Mouse (Mus musculus) CH12.LX (cell line): ENCODE data around the gene Wasf3. TPM values are rescaled to one million over a fixed set of nuclear protein-coding genes. Genes with fewer than 3 reads are reported as not detected.

Experiments
- DNase-seq: peaks from one replicate; pipeline ENCODE4 v3.0.0-alpha.2; 2013; ENCODE audit errors: extremely low read depth
- H3K27ac ChIP-seq: 2 replicates; pipeline ENCODE4 v1.5.1; 2012; ENCODE audit warnings: low read depth, mild to moderate bottlenecking, control low read depth, moderate library complexity; ENCODE audit not compliant: insufficient read depth
- H3K27me3 ChIP-seq: replicated peaks from 2 replicates; pipeline ENCODE3; 2012; ENCODE audit warnings: inconsistent platforms
- H3K36me3 ChIP-seq, 2 experiments: replicated peaks in 1 of 2; 2 replicates each; pipeline versions ENCODE3 to v1.6.1; 2012; ENCODE audit warnings: inconsistent platforms in 1 of 2, low read length in 1 of 2, mild to moderate bottlenecking in 1 of 2, mixed read lengths in 1 of 2, moderate library complexity in 1 of 2; ENCODE audit not compliant: control insufficient read depth in 1 of 2, insufficient read depth in 1 of 2
- H3K4me1 ChIP-seq, 2 experiments: 2 replicates each; pipeline ENCODE4 v1.6.1; 2012; ENCODE audit warnings: inconsistent platforms in 1 of 2, moderate library complexity in 1 of 2; ENCODE audit not compliant: insufficient read depth in 2 of 2, control insufficient read depth in 1 of 2
- H3K4me2 ChIP-seq: 2 replicates; pipeline ENCODE4 v1.6.1; 2012; ENCODE audit warnings: low read depth, mild to moderate bottlenecking, control low read depth; ENCODE audit not compliant: poor library complexity, insufficient read depth, severe bottlenecking
- H3K4me3 ChIP-seq, 3 experiments: fragments of 150-350 bp in 1 of 3; sonication (generic) in 1 of 3; replicated peaks in 1 of 3; 2 replicates each; pipeline versions ENCODE3 to v1.5.1; 2011 to 2012; ENCODE audit warnings: low read depth in 2 of 3, low read length in 2 of 3, mild to moderate bottlenecking in 2 of 3, moderate library complexity in 2 of 3, control low read depth in 1 of 3, improper control_type of control experiment in 1 of 3, inconsistent platforms in 1 of 3, mixed read lengths in 1 of 3; ENCODE audit not compliant: poor library complexity in 1 of 3
- H3K79me2 ChIP-seq: replicated peaks from 2 replicates; pipeline ENCODE4 v1.6.1; 2012; ENCODE audit warnings: mild to moderate bottlenecking, moderate library complexity; ENCODE audit not compliant: control insufficient read depth, poor library complexity, insufficient read depth, severe bottlenecking; ENCODE audit errors: extremely low read depth
- H3K9ac ChIP-seq: 2 replicates; pipeline ENCODE4 v1.6.1; 2012; ENCODE audit warnings: low read depth, mild to moderate bottlenecking, control low read depth, moderate library complexity; ENCODE audit not compliant: insufficient read depth
- H3K9me3 ChIP-seq: replicated peaks from 2 replicates; pipeline ENCODE3; 2012; ENCODE audit warnings: low read length, inconsistent platforms, mixed read lengths
- BHLHE40 ChIP-seq: IDR thresholded peaks from 2 replicates; pipeline ENCODE4 v1.6.1; 2011; ENCODE audit warnings: mild to moderate bottlenecking, low read depth, low read length, improper control_type of control experiment
- CTCF ChIP-seq, 2 experiments: IDR thresholded peaks in 1 of 2; conservative IDR thresholded peaks in 1 of 2; 2 replicates each; pipeline ENCODE4 v1.5.1; 2011 to 2012; ENCODE audit warnings: low read depth in 2 of 2, low read length in 2 of 2, improper control_type of control experiment in 1 of 2, inconsistent platforms in 1 of 2, mild to moderate bottlenecking in 1 of 2, moderate library complexity in 1 of 2
- E2F4 ChIP-seq: IDR thresholded peaks from 2 replicates; pipeline ENCODE4 v1.6.1; 2011; ENCODE audit warnings: low read depth, low read length, improper control_type of control experiment; ENCODE audit not compliant: insufficient replicate concordance
- ELF1 ChIP-seq: IDR thresholded peaks from 2 replicates; pipeline ENCODE4 v1.6.1; 2014; ENCODE audit warnings: low read depth, mild to moderate bottlenecking, inconsistent platforms, low read length, improper control_type of control experiment
- EP300 ChIP-seq: IDR thresholded peaks from 2 replicates; pipeline ENCODE4 v1.6.1; 2011; ENCODE audit warnings: low read length, improper control_type of control experiment
- ETS1 ChIP-seq: conservative IDR thresholded peaks from 2 replicates; pipeline ENCODE4 v1.6.1; 2012; ENCODE audit warnings: low read depth, mild to moderate bottlenecking, inconsistent platforms, low read length, improper control_type of control experiment, moderate library complexity
- GABPA ChIP-seq: IDR thresholded peaks from 2 replicates; pipeline ENCODE4 v1.6.1; 2012; ENCODE audit warnings: low read depth, low read length, improper control_type of control experiment, inconsistent platforms; ENCODE audit not compliant: insufficient replicate concordance
- IRF4 ChIP-seq: IDR thresholded peaks from 2 replicates; pipeline ENCODE4 v1.6.1; 2014; ENCODE audit warnings: low read depth, mild to moderate bottlenecking, inconsistent platforms, low read length, improper control_type of control experiment
- JUN ChIP-seq: IDR thresholded peaks from 2 replicates; pipeline ENCODE4 v1.6.1; 2011; ENCODE audit warnings: low read depth, mild to moderate bottlenecking, low read length, improper control_type of control experiment, moderate library complexity; ENCODE audit not compliant: insufficient read depth
- JUND ChIP-seq: conservative IDR thresholded peaks from 2 replicates; pipeline ENCODE4 v1.6.1; 2011; ENCODE audit warnings: low read depth, low read length, improper control_type of control experiment
- MAFK ChIP-seq: IDR thresholded peaks from 2 replicates; pipeline ENCODE4 v1.6.1; 2011; ENCODE audit warnings: low read length, improper control_type of control experiment; ENCODE audit not compliant: insufficient replicate concordance
- MAX ChIP-seq: IDR thresholded peaks from 2 replicates; pipeline ENCODE4 v1.6.1; 2011; ENCODE audit warnings: low read length, improper control_type of control experiment
- MEF2A ChIP-seq: IDR thresholded peaks from 2 replicates; pipeline ENCODE4 v1.6.1; 2014; ENCODE audit warnings: low read depth, mild to moderate bottlenecking, inconsistent platforms, low read length, improper control_type of control experiment, borderline replicate concordance
- MXI1 ChIP-seq: IDR thresholded peaks from 2 replicates; pipeline ENCODE4 v1.6.1; 2011; ENCODE audit warnings: mild to moderate bottlenecking, low read depth, low read length, improper control_type of control experiment
- MYC ChIP-seq: IDR thresholded peaks from 2 replicates; pipeline ENCODE4 v1.6.1; 2011; ENCODE audit warnings: low read depth, mild to moderate bottlenecking, improper control_type of control experiment, low read length
- NELFE ChIP-seq: IDR thresholded peaks from 2 replicates; pipeline ENCODE4 v1.6.1; 2011; ENCODE audit warnings: low read depth, low read length, improper control_type of control experiment
- NRF1 ChIP-seq: IDR thresholded peaks from 2 replicates; pipeline ENCODE4 v1.6.1; 2014; ENCODE audit warnings: low read depth, mild to moderate bottlenecking, inconsistent platforms, low read length, improper control_type of control experiment, moderate library complexity
- POLR2AphosphoS2 ChIP-seq: IDR thresholded peaks from 2 replicates; pipeline ENCODE4 v1.6.1; 2011; ENCODE audit warnings: low read depth, low read length, improper control_type of control experiment
- RAD21 ChIP-seq: IDR thresholded peaks from 2 replicates; pipeline ENCODE4 v1.6.1; 2011; ENCODE audit warnings: low read depth, mild to moderate bottlenecking, low read length, improper control_type of control experiment, moderate library complexity
- RCOR1 ChIP-seq: conservative IDR thresholded peaks from 2 replicates; pipeline ENCODE4 v1.6.1; 2012; ENCODE audit warnings: low read depth, mild to moderate bottlenecking, inconsistent platforms, low read length, improper control_type of control experiment
- SIN3A ChIP-seq: IDR thresholded peaks from 2 replicates; pipeline ENCODE4 v1.6.1; 2012; ENCODE audit warnings: low read length, improper control_type of control experiment, inconsistent platforms
- SMC3 ChIP-seq: IDR thresholded peaks from 2 replicates; pipeline ENCODE4 v1.6.1; 2011; ENCODE audit warnings: low read depth, low read length, improper control_type of control experiment
- TCF12 ChIP-seq: IDR thresholded peaks from 2 replicates; pipeline ENCODE4 v1.6.1; 2014; ENCODE audit warnings: low read depth, mild to moderate bottlenecking, inconsistent platforms, low read length, improper control_type of control experiment
- UBTF ChIP-seq: IDR thresholded peaks from 2 replicates; pipeline ENCODE4 v1.6.1; 2012; ENCODE audit warnings: low read depth, mild to moderate bottlenecking, inconsistent platforms, low read length, improper control_type of control experiment, moderate library complexity
- USF1 ChIP-seq: IDR thresholded peaks from 2 replicates; pipeline ENCODE4 v1.6.1; 2014; ENCODE audit warnings: low read depth, mild to moderate bottlenecking, inconsistent platforms, low read length, improper control_type of control experiment
- ZKSCAN1 ChIP-seq: IDR thresholded peaks from 2 replicates; pipeline ENCODE4 v1.6.1; 2012; ENCODE audit warnings: low read depth, inconsistent platforms, low read length, improper control_type of control experiment, borderline replicate concordance
- ZMIZ1 ChIP-seq: IDR thresholded peaks from 2 replicates; pipeline ENCODE4 v1.6.1; 2012; ENCODE audit warnings: low read depth, mild to moderate bottlenecking, inconsistent platforms, low read length, improper control_type of control experiment
- ZNF384 ChIP-seq: IDR thresholded peaks from 2 replicates; pipeline ENCODE4 v1.6.1; 2012; ENCODE audit warnings: low read depth, low read length, improper control_type of control experiment, inconsistent platforms
- dilution Hi-C: fragments of 300-500 bp; cut with MboI; formaldehyde crosslinking; loops from 2 replicates; pipeline ENCODE4 v1.14.3; 2020; ENCODE audit warnings: low sequenced_read_pairs; ENCODE audit not compliant: extremely low pct_unique_long_range_greater_than_20kb, extremely low pct_ligation_motif_present
- in situ Hi-C: fragments of 300-500 bp; cut with MboI; formaldehyde crosslinking; loops from 3 replicates; pipeline ENCODE4 v1.14.3; 2019; ENCODE audit warnings: low sequenced_read_pairs, low pct_ligation_motif_present, low pct_unique_long_range_greater_than_20kb, mixed read lengths
- polyA plus RNA-seq: library from polyadenylated mRNA; unstranded; fragments of >175 nt; gene quantifications from 2 replicates; pipeline ENCODE4 v1.2.1, GENCODE M21; 2012; ENCODE audit warnings: low read depth; ENCODE audit not compliant: insufficient read length
- total RNA-seq, 2 experiments: library from RNA; depleted of rRNA; stranded (reverse); fragments of 300-350 nt in 1 of 2; fragments of >200 nt in 1 of 2; gene quantifications; 2 replicates each; pipeline ENCODE4 v1.2.3; 2012 to 2014

The Wasf3 gene
- total and polyA plus RNA-seq, 3 experiments, result not detected

DNA sequence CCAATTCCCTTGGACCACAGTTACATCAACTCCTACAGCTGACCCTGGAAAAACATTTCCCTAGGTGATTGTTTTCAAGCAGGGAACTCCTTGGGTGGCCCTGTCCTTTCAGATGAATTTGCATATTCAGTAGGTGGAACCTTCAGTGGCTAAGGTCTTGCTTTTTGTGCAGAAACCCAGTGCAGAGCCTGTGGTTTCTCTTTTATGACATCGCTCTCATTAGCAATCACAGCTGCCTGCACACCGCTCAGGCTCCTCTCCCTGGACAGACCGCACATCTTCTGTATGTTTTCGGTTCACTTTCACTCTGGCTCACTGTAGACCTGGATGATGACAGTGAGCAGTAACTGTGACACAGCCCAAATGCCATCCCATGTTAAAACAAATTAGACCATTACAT lies 26.0 kb downstream of the Wasf3 start:
- Histone ChIP-seq H3K4me3 (no peak overlapping the region), H3K36me3 (no peaks in the 10 kb centered on the region), H3K79me2 (no peaks in the 10 kb centered on the region), H3K9ac (no peak overlapping the region), H3K4me1 (peaks cover 12 to 23% of the 10 kb centered on the region in 2 experiments), H3K4me2 (peak overlapping the region; percentile 67), H3K27ac (no peak overlapping the region), H3K27me3 (peaks cover 71% of the 10 kb centered on the region), H3K9me3 (peaks cover 2% of the 10 kb centered on the region)
- peak; percentile 76 for DNase-seq
- dilution Hi-C loops, result no loop called here
- in situ Hi-C loops, result loop anchor here (10.0 kb wide), 1 partner anchor 76 kb away; no protein-coding TSS in a partner anchor
- TF ChIP-seq UBTF, result no peak
- no peak for TF ChIP-seq JUN
- no peak for TF ChIP-seq MXI1
- no peak for TF ChIP-seq ZKSCAN1
- TF ChIP-seq EP300, result peak; percentile 47; the same call in 1 of the 2 replicates
- no peak for TF ChIP-seq JUND
- TF ChIP-seq SMC3, result no peak
- TF ChIP-seq USF1, result no peak
- TF ChIP-seq SIN3A, result 0 out of 2 replicates have a peak, but pooled peaks have one; percentile 33
- TF ChIP-seq TCF12, result 0 out of 2 replicates have a peak, but pooled peaks have one; percentile 29
- no peak for TF ChIP-seq RCOR1
- no peak for TF ChIP-seq MAX
- peak; percentile 41; the same call in 1 of the 2 replicates for TF ChIP-seq MEF2A
- TF ChIP-seq MAFK, result no peak
- no peak for TF ChIP-seq POLR2AphosphoS2
- TF ChIP-seq NELFE, result no peak
- peak; percentile 69 for TF ChIP-seq BHLHE40
- TF ChIP-seq ELF1, result no peak
- TF ChIP-seq ETS1, result peak; percentile 84
- peak; percentile 28 for TF ChIP-seq IRF4

DNA sequence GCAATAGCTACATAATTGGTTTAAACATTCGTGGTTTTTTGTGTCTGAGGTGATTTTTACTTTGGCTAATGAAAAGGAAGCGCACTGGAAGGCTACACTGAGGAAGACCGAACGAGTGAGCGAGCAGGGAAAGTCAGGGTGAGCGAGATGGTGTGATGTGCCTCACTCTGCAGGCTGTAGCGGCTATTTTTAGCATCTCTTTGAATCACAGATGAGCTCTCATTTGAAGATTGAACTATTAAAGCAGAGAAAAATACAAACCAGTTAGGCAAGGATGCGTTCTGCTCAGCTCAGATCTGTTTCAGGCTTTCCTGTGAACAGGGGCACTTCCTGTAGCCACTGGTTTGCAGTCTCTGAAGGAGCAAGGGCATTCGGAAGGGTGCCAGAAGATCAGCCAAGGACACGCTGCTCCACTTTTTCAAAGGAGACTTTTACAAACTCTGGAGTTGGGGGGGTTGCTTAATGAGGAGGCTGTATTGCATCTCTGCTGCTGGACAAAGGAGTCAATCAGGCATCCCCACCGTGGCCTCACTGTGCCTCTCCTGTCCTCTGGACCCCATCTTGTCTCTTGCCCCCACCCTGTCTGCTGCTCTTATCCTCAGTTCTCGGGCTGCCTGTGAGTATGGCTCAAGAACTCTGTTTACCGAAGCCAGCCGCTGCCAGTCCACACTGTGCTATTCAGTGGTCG lies 28.1 kb downstream of the Wasf3 start:
- H3K36me3 ChIP-seq, result no peaks in the 10 kb centered on the region
- H3K27me3 ChIP-seq, result peaks cover 80% of the 10 kb centered on the region
- H3K4me3 ChIP-seq, result no peak overlapping the region
- H3K27ac ChIP-seq, result no peak overlapping the region
- H3K4me1 ChIP-seq, result peaks cover 12 to 23% of the 10 kb centered on the region in 2 experiments
- in situ Hi-C loops, result loop anchor here (10.0 kb wide), 1 partner anchor 78 kb away; no protein-coding TSS in a partner anchor
- dilution Hi-C loops, result no loop called here
- no peak overlapping the region for H3K4me2 ChIP-seq
- no peak overlapping the region for H3K9ac ChIP-seq
- no peaks in the 10 kb centered on the region for H3K9me3 ChIP-seq
- TF ChIP-seq IRF4, result no peak
- no peak for TF ChIP-seq ETS1
- no peak for TF ChIP-seq RAD21
- TF ChIP-seq MYC, result no peak
- TF ChIP-seq TCF12, result no peak
- TF ChIP-seq GABPA, result no peak
- TF ChIP-seq ZNF384, result no peak
- TF ChIP-seq NRF1, result no peak
- TF ChIP-seq E2F4, result no peak
- no peak for TF ChIP-seq JUND
- no peak for TF ChIP-seq BHLHE40
- no peak for TF ChIP-seq CTCF (conservative IDR thresholded peaks at IDR 0.05 in 1 of 2, IDR thresholded peaks at IDR 0.05 in 1 of 2; ENCODE audit: low read depth in 2 of 2, low read length in 2 of 2)
- TF ChIP-seq ZMIZ1, result no peak
- TF ChIP-seq MAX, result no peak
- TF ChIP-seq SIN3A, result no peak
- no peak for TF ChIP-seq JUN
- H3K79me2 ChIP-seq, result no peaks in the 10 kb centered on the region
- no peak for DNase-seq
